Mouse (Mus musculus) lung, embryonic 16.5 days (tissue): ENCODE results near the gene Thap7. TPM values are rescaled to one million over a fixed set of nuclear protein-coding genes. Genes with fewer than 3 reads are reported as not detected.
A peak's percentile ranks its signal among the peaks of the same experiment; 100 is the strongest.

ENCODE experiments used
- ATAC-seq: fragments of 200-750 bp; cut with Nextera tagmentation; 2 replicates; pipeline ENCODE4 v1.8.0; 2017; ENCODE audit warnings: low read depth, mild to moderate bottlenecking, moderate library complexity
- H3K27ac ChIP-seq: fragments of 300-500 bp; sonication (generic); 2 replicates; pipeline ENCODE4 v1.5.1; 2014; ENCODE audit warnings: mild to moderate bottlenecking, control low read depth, low read length
- H3K27me3 ChIP-seq: fragments of 300-500 bp; sonication (generic); 2 replicates; pipeline ENCODE4 v1.6.1; 2014; ENCODE audit warnings: low read depth, low read length, mixed read lengths; ENCODE audit not compliant: control insufficient read depth, insufficient read depth
- H3K36me3 ChIP-seq: fragments of 300-500 bp; sonication (generic); 2 replicates; pipeline ENCODE4 v1.6.1; 2014; ENCODE audit warnings: low read length; ENCODE audit not compliant: control insufficient read depth, insufficient read depth
- H3K4me1 ChIP-seq: fragments of 300-500 bp; sonication (generic); replicated peaks from 2 replicates; pipeline ENCODE4 v1.6.1; 2014; ENCODE audit warnings: low read length, mixed read lengths; ENCODE audit not compliant: control insufficient read depth, insufficient read depth
- H3K4me2 ChIP-seq: fragments of 300-500 bp; sonication (generic); 2 replicates; pipeline ENCODE4 v1.6.1; 2014; ENCODE audit warnings: low read depth, low read length, control low read depth
- H3K4me3 ChIP-seq: fragments of 300-500 bp; sonication (generic); 2 replicates; pipeline ENCODE4 v1.5.1; 2014; ENCODE audit warnings: mild to moderate bottlenecking, low read length, control low read depth
- H3K9ac ChIP-seq: fragments of 300-500 bp; sonication (generic); 2 replicates; pipeline ENCODE4 v1.6.1; 2014; ENCODE audit warnings: low read length, control low read depth
- H3K9me3 ChIP-seq: fragments of 300-500 bp; sonication (generic); 2 replicates; pipeline ENCODE4 v1.6.1; 2016; ENCODE audit warnings: low read length; ENCODE audit not compliant: control insufficient read depth
- WGBS: fragments of 180-500 bp; shearing (Covaris S2); extraction: QIAGEN DNeasy Blood & Tissue Kit; methylation state at CpG from one replicate; pipeline ENCODE4 v1.1.7; 2014; 5-methylcytosine and 5-hydroxymethylcytosine counted together
- polyA plus RNA-seq: library from polyadenylated mRNA; unstranded; fragments of >200 nt; fragmentation: Nextera tagmentation; extraction: Ambion mirVana; gene quantifications from 2 replicates; pipeline ENCODE4 v1.2.1, GENCODE M21; 2015

The Thap7 gene
- polyA plus RNA-seq, 1 experiment from 2014 or later: 53.0 TPM

DNA sequence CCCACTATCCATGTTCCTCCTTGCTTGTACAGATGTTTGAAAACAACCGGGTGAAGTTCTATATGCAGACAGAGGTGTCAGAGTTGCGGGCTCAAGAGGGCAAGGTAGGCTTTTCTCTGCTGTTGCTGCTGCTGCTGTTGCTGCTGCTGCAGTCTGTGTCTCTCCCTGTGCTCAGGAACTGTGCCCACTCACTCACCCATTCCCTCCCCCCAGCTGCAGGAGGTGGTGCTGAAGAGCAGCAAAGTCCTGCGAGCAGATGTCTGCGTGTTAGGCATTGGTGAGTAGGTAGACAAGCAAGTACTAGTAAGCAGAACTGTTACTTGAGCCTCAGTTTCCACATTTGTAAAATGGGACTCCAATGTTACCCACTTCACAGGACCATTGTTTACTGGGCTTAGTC, 28.3 kb downstream of the Thap7 start:
- no peak for ATAC-seq
- Histone ChIP-seq H3K9ac (no peak overlapping the region), H3K9me3 (no peaks in the 10 kb centered on the region), H3K27me3 (no peaks in the 10 kb centered on the region), H3K36me3 (no peaks in the 10 kb centered on the region), H3K4me2 (no peak overlapping the region), H3K27ac (no peak overlapping the region), H3K4me1 (0 out of 2 replicates have a peak, but pooled peaks cover 3% of the 10 kb centered on the region), H3K4me3 (no peak overlapping the region)
- 68% methylated on average over 4 of the region's 4 CpGs for WGBS

GRCm38 (mm10) chr16:17499249-17499883, 31.6 kb downstream of the Thap7 start:
- H3K9me3 ChIP-seq: no peaks in the 10 kb centered on the region
- 29% methylated on average over 10 of the region's 10 CpGs for WGBS
- peaks cover 7% of the 10 kb centered on the region; the same call in 1 of the 2 replicates for H3K4me1 ChIP-seq
- H3K4me2 ChIP-seq: no peak overlapping the region
- no peak overlapping the region for H3K9ac ChIP-seq
- peak; percentile 72 for ATAC-seq
- H3K36me3 ChIP-seq: no peaks in the 10 kb centered on the region
- no peak overlapping the region for H3K4me3 ChIP-seq
- H3K27me3 ChIP-seq: no peaks in the 10 kb centered on the region
- H3K27ac ChIP-seq: no peak overlapping the region

DNA sequence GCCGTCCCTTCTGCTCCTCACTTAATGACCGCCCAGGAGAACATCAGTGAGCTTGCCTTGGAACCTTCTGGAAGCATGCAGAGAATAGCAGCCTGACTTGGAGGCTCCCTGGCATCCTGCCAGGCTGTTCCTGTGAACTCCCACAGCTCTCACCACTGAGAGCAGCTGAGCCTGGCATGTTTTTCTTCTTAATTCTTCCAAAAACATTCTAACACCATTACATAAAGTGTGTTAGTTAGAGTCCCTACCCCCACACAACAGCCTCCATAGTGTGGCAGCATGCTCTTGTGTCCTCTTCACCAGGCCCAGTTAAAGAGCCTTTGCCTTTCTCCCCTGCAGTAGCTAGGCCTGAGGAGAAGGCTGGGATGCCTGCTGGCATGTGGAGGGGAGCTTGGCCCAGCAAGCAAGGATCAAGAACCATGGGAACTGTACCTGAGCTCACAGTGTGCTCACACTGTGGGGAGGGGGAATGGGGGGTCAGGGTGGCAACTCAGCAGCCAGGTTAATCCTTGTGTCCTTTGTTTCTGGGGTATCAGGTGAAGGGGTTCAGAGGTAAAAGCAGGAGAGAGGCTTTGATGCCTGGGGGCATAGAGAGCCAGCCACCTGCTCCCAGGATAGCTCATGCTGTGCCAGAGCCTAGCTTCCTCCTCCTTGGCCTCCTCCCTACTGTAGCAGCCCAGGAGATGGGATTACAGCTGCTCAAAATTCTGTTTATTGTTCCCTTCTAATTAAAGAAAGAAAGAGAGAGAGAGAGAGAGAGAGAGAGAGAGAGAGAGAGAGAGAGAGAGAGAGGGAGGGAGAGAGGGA, 34.2 kb downstream of the Thap7 start:
- H3K4me2 ChIP-seq: no peak overlapping the region
- no peak overlapping the region for H3K27ac ChIP-seq
- H3K4me3 ChIP-seq: no peak overlapping the region
- WGBS: 49% methylated on average over 2 of the region's 2 CpGs
- H3K9me3 ChIP-seq: no peaks in the 10 kb centered on the region
- H3K4me1 ChIP-seq: peaks cover 7% of the 10 kb centered on the region; the same call in 1 of the 2 replicates
- no peak overlapping the region for H3K9ac ChIP-seq
- peak; percentile 27; the same call in 1 of the 2 replicates for ATAC-seq
- no peaks in the 10 kb centered on the region for H3K27me3 ChIP-seq
- H3K36me3 ChIP-seq: no peaks in the 10 kb centered on the region

- Histone ChIP-seq H3K27me3 (peaks cover 5% of the 10 kb centered on the region; the same call in 1 of the 2 replicates), H3K4me2 (no peak overlapping the region), H3K4me3 (no peak overlapping the region), H3K9me3 (no peaks in the 10 kb centered on the region), H3K36me3 (no peaks in the 10 kb centered on the region), H3K4me1 (peaks cover 8% of the 10 kb centered on the region), H3K27ac (no peak overlapping the region), H3K9ac (no peak overlapping the region)
- ATAC-seq: no peak
- WGBS: 70% methylated on average over 5 of the region's 5 CpGs
These were observed 38.9 kb downstream of the Thap7 start for GRCm38 (mm10) chr16:17491896-17492561.

GRCm38 (mm10) chr16:17491154-17491553, 39.8 kb downstream of the Thap7 start:
- Histone ChIP-seq H3K4me3 (no peak overlapping the region), H3K4me2 (no peak overlapping the region), H3K36me3 (peaks cover 4% of the 10 kb centered on the region; the same call in 1 of the 2 replicates), H3K27me3 (peaks cover 5% of the 10 kb centered on the region; the same call in 1 of the 2 replicates), H3K27ac (no peak overlapping the region), H3K9me3 (no peaks in the 10 kb centered on the region), H3K4me1 (peaks cover 4% of the 10 kb centered on the region), H3K9ac (no peak overlapping the region)
- no peak for ATAC-seq
- WGBS: 83% methylated on average over 5 of the region's 5 CpGs

GRCm38 (mm10) chr16:17489469-17490111, 41.3 kb downstream of the Thap7 start, which contains the start of gene Aifm3:
Gene Aifm3, plus strand, starts transcription at chr16:17489611.
- Histone ChIP-seq H3K4me1 (peaks cover 4% of the 10 kb centered on the region), H3K4me2 (peak within 1 kb of the TSS; percentile 85)
- ATAC-seq: peak; percentile 83

GRCm38 (mm10) chr16:17488478-17489468, 42.2 kb downstream of the Thap7 start:
- 0 out of 2 replicates have a peak, but pooled peaks have one; percentile 1 for ATAC-seq
- WGBS: 42% methylated on average over 14 of the region's 14 CpGs
- Histone ChIP-seq H3K27me3 (peaks cover 5% of the 10 kb centered on the region; the same call in 1 of the 2 replicates), H3K27ac (no peak overlapping the region), H3K9ac (no peak overlapping the region; the same call in 1 of the 2 replicates), H3K9me3 (no peaks in the 10 kb centered on the region), H3K4me1 (peaks cover 4% of the 10 kb centered on the region), H3K4me3 (peak overlapping the region; percentile 52), H3K4me2 (peak overlapping the region; percentile 85), H3K36me3 (peaks cover 15% of the 10 kb centered on the region)

More at GRCm38 (mm10) chr16:17489469-17490111, 41.3 kb downstream of the Thap7 start, which contains the start of gene Aifm3:
- Histone ChIP-seq H3K9ac (peak within 1 kb of the TSS; percentile 63), H3K9me3 (no peaks in the 10 kb centered on the region), H3K36me3 (peaks cover 7% of the 10 kb centered on the region), H3K27me3 (peaks cover 5% of the 10 kb centered on the region; the same call in 1 of the 2 replicates), H3K4me3 (peak within 1 kb of the TSS; percentile 52), H3K27ac (no peak within 1 kb of the TSS)
- 1% methylated on average over 46 of the region's 47 CpGs for WGBS

DNA sequence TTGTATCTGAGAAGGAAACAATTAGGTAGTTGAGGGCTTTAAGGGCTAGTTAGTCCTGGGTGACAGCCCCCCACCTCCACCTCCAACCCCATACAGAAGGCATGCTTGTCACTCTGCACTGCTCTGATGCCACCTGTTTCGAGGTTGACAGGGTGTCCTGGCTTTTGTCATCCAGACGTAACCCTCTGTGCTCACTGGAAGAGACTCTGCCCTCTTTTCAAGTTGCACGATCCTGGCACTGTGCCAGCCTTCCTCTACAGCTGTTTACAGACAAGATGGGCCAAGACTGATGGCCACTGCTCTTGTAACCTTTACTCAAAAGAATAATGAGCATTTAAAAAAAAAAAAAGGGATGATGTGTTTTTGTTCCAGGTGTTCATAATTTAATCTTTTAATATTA, 44.4 kb downstream of the Thap7 start:
- ATAC-seq: no peak
- WGBS: 25% methylated on average over 3 of the region's 3 CpGs

More for the DNA sequence above, 44.4 kb downstream of the Thap7 start:
- Histone ChIP-seq H3K27me3 (peaks cover 5% of the 10 kb centered on the region; the same call in 1 of the 2 replicates), H3K4me2 (no peak overlapping the region), H3K27ac (no peak overlapping the region), H3K4me3 (no peak overlapping the region), H3K36me3 (peaks cover 22% of the 10 kb centered on the region), H3K9ac (no peak overlapping the region), H3K4me1 (peaks cover 4% of the 10 kb centered on the region), H3K9me3 (no peaks in the 10 kb centered on the region)
